Mouse (Mus musculus): ENCODE data around the gene Glis2. TPM values are rescaled to one million over a fixed set of nuclear protein-coding genes. Genes with fewer than 3 reads are reported as not detected.

The Glis2 gene
- polyA plus RNA-seq, 1 experiment from 2014 or later: 17.7 TPM

DNA sequence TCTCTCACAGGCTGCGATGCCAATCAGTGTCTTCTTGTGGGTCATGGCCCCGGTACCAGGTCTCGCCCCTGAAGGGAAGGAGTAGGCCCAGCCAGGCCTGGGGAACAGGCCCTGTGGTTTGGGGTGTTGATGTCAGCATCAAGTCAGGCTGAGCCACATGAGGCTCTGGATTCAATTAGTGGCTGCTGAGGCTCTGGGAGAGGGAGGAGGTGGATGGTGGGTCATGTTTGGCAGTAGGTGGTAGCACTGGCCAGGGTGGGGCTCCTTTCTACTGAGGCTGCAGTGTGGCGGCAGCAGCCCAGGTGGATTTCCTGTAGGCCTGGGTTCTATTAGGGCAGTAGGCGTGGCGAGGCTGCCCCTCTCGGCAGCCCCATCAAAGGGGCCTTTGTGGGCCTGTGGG, 57.1 kb downstream of the Glis2 start:
- no peak overlapping the region for H3K9ac ChIP-seq
- H3K4me2 ChIP-seq: no peak overlapping the region
- no peak for ATAC-seq (replicated peaks; ENCODE audit: insufficient number of reproducible peaks, insufficient read depth, low FRiP score, low read depth)
- H3K4me3 ChIP-seq: no peak overlapping the region
- H3K4me1 ChIP-seq (replicated peaks): peaks cover 89% of the 10 kb centered on the region
- H3K36me3 ChIP-seq: peaks cover 31% of the 10 kb centered on the region
- no peaks in the 10 kb centered on the region for H3K9me3 ChIP-seq (replicated peaks)
- peak overlapping the region; percentile 56 for H3K27ac ChIP-seq
- WGBS: 61% methylated on average over 7 of the region's 7 CpGs
- H3K27me3 ChIP-seq: no peaks in the 10 kb centered on the region

DNA sequence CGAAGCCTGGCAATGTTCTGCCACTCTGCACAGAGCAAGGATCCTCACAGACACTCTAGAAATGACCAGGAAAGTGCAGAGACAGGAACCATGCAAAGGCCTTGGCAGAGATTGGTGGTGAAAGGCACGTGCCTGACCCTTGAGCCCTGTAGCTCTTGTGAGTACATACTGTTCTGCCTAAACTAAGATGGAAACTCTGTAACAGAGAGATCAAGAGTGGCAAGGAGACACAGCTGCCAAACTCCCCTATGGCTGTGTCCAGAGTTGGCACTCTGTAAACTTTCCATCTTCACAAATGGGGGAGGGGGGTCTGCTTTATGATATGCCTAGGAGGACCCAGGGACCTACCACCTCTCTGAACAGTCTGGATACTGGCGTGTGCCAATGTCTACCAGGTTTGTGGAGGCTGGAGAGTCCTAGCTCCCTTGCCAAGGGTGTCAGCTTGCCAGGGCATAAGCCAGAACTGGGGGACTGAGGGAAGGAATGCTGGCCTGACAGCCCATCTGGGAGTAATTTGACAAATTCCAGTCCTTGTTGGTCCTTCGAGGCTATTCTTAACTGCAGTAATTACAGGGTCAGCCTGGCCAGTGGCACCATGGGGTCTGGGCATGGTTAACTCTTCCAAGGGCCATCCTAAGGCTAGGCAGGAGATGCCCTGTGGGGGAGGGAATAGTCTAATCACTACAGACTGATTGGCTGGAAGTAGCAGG, 58.3 kb downstream of the Glis2 start:
- H3K4me1 ChIP-seq (replicated peaks): peaks cover 82% of the 10 kb centered on the region
- H3K4me2 ChIP-seq: no peak overlapping the region
- 53% methylated on average over 4 of the region's 4 CpGs for WGBS
- H3K36me3 ChIP-seq: peaks cover 31% of the 10 kb centered on the region
- no peak overlapping the region for H3K4me3 ChIP-seq
- H3K27me3 ChIP-seq: no peaks in the 10 kb centered on the region
- H3K9me3 ChIP-seq (replicated peaks): no peaks in the 10 kb centered on the region
- ATAC-seq (replicated peaks; ENCODE audit: insufficient number of reproducible peaks, insufficient read depth, low FRiP score, low read depth): no peak
- peak overlapping the region; percentile 56 for H3K27ac ChIP-seq
- H3K9ac ChIP-seq: no peak overlapping the region

DNA sequence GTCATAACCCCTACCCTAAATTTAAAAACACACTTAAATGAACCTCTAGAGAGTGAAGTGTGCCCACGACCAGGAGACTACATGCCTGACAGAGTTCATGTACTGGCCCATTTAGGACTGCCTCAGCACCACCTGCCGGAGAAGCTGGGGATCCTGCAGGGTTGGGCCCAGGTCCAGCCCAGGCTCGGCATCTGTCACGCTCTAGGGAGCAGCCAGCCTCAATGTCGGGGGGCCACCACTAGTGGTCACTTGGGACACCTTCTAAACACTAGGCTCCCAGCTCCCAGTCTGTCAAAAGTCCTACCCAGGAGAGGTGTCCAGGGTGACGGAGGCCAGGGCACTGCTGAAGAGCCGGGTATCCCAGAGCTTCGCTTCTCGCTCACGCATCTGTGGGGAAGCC, 60.2 kb downstream of the Glis2 start:
- whole genome bisulfite sequencing: 68% methylated on average over 10 of the region's 10 CpGs
- Histone ChIP-seq H3K27ac (peak overlapping the region; percentile 79), H3K27me3 (no peaks in the 10 kb centered on the region), H3K4me1 (replicated peaks) (peaks cover 77% of the 10 kb centered on the region), H3K4me3 (no peak overlapping the region), H3K9ac (peak overlapping the region; percentile 34; the same call in 1 of the 2 replicates), H3K9me3 (replicated peaks) (no peaks in the 10 kb centered on the region), H3K36me3 (peaks cover 16% of the 10 kb centered on the region), H3K4me2 (no peak overlapping the region)
- no peak for ATAC-seq (replicated peaks; ENCODE audit: insufficient number of reproducible peaks, insufficient read depth, low FRiP score, low read depth)

DNA sequence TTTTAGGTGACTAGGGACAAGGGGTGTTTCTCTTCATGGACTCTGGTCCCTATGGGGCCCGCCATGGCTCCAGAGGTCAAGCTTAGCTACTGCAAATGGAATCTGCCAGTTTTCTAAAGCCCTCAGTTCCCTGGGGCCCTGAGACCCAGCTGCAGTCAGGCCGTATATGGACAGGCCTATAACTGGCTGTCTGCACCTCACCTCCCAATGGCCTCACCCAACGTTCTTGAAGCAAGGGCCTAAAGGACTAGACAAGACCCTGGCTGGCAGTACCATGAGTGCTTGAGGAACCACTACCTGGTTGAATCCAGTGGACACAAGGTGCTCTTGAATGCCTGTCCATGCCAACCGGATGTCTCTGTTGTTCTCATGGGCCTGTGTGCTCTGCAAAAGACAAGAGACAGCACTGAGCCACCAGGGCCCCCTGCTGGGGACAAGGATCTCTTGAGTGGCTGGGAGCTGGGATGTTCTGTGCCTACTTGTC, 60.8 kb downstream of the Glis2 start:
- Histone ChIP-seq H3K9me3 (replicated peaks) (no peaks in the 10 kb centered on the region), H3K36me3 (peaks cover 10% of the 10 kb centered on the region), H3K4me3 (no peak overlapping the region), H3K27ac (peak overlapping the region; percentile 79), H3K4me1 (replicated peaks) (peaks cover 72% of the 10 kb centered on the region), H3K4me2 (no peak overlapping the region), H3K27me3 (no peaks in the 10 kb centered on the region), H3K9ac (peak overlapping the region; percentile 34)
- peak; percentile 23; the same call in 1 of the 2 replicates for ATAC-seq (replicated peaks; ENCODE audit: insufficient number of reproducible peaks, insufficient read depth, low FRiP score, low read depth)
- WGBS: 37% methylated on average over 4 of the region's 4 CpGs

DNA sequence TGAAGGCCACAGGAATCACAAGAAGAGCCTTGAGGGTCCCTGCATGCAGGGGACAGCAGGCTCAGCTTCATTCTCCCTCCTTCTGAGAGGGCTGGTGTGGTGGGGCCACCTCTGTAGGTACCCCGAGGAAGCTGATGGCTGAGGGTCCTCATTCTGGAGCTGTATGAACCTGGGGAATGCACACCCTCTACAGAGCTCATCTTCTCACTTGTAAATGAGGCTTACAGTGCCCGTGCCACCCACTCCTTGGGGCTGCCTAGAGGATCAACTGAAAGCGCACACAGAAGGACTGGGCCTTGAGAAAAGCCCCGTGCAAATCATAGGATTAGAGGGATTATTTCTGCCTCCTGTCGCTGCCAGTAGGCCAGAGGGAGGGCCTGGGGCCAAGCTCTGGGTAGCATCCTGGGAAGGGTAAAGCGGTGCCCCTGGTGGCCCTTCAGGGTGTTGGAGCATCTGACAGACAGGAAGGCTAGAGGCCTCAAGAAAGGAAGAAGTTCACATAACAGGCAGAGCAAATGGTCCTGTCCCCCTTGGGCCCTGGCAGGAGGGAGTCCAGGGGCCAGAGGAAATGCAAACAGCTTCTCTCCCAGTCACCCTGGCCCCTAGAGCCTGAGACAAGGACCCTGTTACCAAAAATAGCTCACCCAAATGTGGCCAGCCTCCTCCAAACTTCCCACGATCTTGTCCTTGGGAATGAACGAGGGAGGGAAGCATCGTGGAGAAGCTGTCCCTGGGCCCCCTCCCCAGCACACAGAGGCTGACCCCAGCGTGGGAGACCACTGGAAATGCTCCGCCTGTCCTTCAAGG, 61.5 kb downstream of the Glis2 start:
- peak overlapping the region; percentile 79 for H3K27ac ChIP-seq
- 0 out of 2 replicates have a peak, but pooled peaks have one; percentile 2 for ATAC-seq (replicated peaks; ENCODE audit: insufficient number of reproducible peaks, insufficient read depth, low FRiP score, low read depth)
- H3K9ac ChIP-seq: peak overlapping the region; percentile 42
- H3K4me1 ChIP-seq (replicated peaks): peaks cover 70% of the 10 kb centered on the region
- H3K36me3 ChIP-seq: peaks cover 5% of the 10 kb centered on the region; the same call in 1 of the 2 replicates
- peak overlapping the region; percentile 3 for H3K4me2 ChIP-seq
- H3K4me3 ChIP-seq: no peak overlapping the region
- WGBS: 21% methylated on average over 11 of the region's 11 CpGs
- no peaks in the 10 kb centered on the region for H3K9me3 ChIP-seq (replicated peaks)
- H3K27me3 ChIP-seq: no peaks in the 10 kb centered on the region

DNA sequence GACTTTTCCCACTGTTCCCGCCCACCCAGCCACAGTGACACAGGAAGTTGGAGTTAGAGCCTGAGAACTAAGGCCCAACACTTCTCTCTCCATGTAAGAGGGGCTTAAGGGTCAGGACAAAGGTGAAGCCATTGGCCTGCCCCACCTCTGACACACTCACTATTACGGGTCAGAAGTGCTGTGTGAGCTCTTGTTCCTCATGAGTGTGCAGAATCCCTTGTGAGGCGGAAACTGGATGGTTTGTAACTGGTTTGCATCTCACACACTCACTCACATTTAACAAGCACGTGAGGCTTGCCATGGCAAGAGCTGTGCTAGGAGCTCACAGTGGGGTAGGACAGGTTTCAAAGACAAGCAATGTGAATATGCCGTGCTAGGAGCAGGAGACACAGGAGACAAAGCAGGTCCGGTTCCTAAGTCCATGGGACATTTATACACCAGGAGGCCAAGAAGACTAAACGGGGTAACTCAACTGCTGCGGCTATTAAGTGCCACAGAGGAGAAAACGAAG, 62.1 kb downstream of the Glis2 start:
- no peak overlapping the region for H3K4me3 ChIP-seq
- WGBS: 46% methylated on average over 9 of the region's 9 CpGs
- H3K27ac ChIP-seq: peak overlapping the region; percentile 79
- H3K9me3 ChIP-seq (replicated peaks): no peaks in the 10 kb centered on the region
- ATAC-seq (replicated peaks; ENCODE audit: insufficient number of reproducible peaks, insufficient read depth, low FRiP score, low read depth): no peak
- no peaks in the 10 kb centered on the region for H3K27me3 ChIP-seq
- 0 out of 2 replicates have a peak overlapping the region, but pooled peaks have one; percentile 3 for H3K4me2 ChIP-seq
- H3K36me3 ChIP-seq: peaks cover 3% of the 10 kb centered on the region
- H3K4me1 ChIP-seq (replicated peaks): peaks cover 63% of the 10 kb centered on the region
- H3K9ac ChIP-seq: no peak overlapping the region; the same call in 1 of the 2 replicates

DNA sequence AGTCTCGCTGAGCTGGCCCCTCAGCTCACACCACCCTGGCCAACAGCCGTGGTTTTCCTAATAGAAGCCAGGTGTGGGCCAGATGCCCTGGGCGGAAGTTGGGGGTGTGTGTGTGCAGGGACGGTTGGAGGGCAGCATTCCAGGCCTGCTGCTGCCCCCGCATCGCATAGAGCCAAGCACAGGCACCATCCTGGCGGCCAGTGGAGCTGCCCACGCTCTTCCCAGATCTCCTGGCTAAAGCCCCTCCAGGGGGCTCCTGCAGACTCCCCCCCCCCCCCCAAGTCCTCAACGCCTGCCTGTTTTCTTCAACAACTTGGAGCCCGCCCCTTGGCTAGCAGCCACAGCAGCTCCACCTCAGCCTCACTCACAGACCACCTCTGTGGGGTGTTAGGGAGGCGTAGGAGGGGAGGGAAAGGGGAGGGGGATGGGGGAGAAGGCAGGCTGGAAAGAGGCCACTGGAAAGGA, 64.3 kb downstream of the Glis2 start:
- Histone ChIP-seq H3K4me2 (peak overlapping the region; percentile 28; the same call in 1 of the 2 replicates), H3K27me3 (no peaks in the 10 kb centered on the region), H3K9ac (no peak overlapping the region; the same call in 1 of the 2 replicates), H3K27ac (peak overlapping the region; percentile 75), H3K4me1 (replicated peaks) (peaks cover 47% of the 10 kb centered on the region), H3K4me3 (no peak overlapping the region), H3K9me3 (replicated peaks) (no peaks in the 10 kb centered on the region), H3K36me3 (peaks cover 8% of the 10 kb centered on the region)
- WGBS: 20% methylated on average over 11 of the region's 11 CpGs
- peak; percentile 57 for ATAC-seq (replicated peaks; ENCODE audit: insufficient number of reproducible peaks, insufficient read depth, low FRiP score, low read depth)

DNA sequence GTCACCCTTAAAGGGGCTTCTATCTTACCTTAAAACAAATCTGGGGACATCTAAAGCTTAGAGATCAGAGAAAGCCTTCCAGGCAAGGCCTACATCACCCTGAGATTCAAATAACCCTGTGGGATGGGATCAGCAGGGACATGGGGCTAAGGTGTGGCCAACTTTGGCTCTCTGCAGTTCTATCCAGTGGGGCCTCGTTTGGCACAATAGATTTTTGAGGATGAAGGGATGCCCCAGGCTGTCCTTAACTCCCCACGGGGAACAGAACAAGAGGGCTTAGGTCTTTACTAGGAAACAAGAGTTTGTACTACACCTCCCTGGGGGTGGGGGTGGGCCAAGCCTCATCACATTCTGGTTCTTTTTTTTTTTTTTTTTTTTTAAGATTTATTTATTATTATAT, 64.8 kb downstream of the Glis2 start:
- Histone ChIP-seq H3K9ac (no peak overlapping the region; the same call in 1 of the 2 replicates), H3K4me2 (no peak overlapping the region), H3K9me3 (replicated peaks) (no peaks in the 10 kb centered on the region), H3K4me3 (no peak overlapping the region), H3K27ac (peak overlapping the region; percentile 75), H3K27me3 (no peaks in the 10 kb centered on the region), H3K36me3 (peaks cover 9% of the 10 kb centered on the region), H3K4me1 (replicated peaks) (peaks cover 42% of the 10 kb centered on the region)
- no peak for ATAC-seq (replicated peaks; ENCODE audit: insufficient number of reproducible peaks, insufficient read depth, low FRiP score, low read depth)
- 34% methylated on average over 2 of the region's 2 CpGs for WGBS

DNA sequence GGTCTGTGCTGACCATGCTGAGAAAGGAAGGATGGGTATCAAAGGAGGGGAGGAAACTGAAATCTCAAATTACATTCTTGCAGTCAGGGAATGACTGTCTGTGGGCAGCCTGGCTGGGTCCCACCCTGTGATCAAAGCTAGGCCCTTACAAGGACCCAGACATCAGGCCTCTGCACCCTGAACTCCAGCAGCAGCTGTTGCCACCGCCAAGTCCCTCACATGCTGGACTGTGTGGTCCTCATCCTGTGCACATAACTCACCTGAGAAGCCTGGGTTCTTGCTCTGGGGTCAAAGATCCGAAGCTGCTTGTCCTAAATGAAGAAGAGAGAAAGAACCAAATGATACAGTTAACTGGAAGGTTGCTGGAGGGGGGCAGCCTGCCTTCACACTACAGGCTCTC, 67.1 kb downstream of the Glis2 start:
- Histone ChIP-seq H3K36me3 (peaks cover 14% of the 10 kb centered on the region), H3K4me1 (replicated peaks) (peaks cover 19% of the 10 kb centered on the region), H3K9ac (no peak overlapping the region), H3K4me2 (no peak overlapping the region), H3K27me3 (no peaks in the 10 kb centered on the region), H3K27ac (no peak overlapping the region), H3K9me3 (replicated peaks) (no peaks in the 10 kb centered on the region), H3K4me3 (no peak overlapping the region)
- WGBS: 64% methylated on average over 2 of the region's 2 CpGs
- ATAC-seq (replicated peaks; ENCODE audit: insufficient number of reproducible peaks, insufficient read depth, low FRiP score, low read depth): no peak

DNA sequence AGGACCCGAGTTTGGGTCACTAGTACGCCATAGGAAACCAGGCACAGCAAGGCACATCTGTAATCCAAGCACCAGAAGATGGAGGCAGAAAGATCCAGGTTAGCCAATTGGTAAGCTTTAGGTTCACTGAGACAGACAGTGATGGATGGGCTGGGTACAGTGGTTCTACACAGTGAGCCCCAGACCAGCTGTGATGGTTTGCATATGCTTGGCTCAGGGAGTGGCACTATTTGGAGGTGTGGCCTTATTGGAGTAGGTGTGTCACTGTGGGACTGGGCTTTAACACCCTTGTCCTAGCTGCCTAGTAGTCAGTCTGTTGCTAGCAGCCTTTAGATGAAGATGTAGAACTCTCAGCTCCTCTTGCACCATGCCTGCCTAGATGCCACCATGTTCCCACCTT, 69.3 kb downstream of the Glis2 start:
- peaks cover 10% of the 10 kb centered on the region for H3K4me1 ChIP-seq (replicated peaks)
- H3K9me3 ChIP-seq (replicated peaks): no peaks in the 10 kb centered on the region
- WGBS: 82% methylated on average over 2 of the region's 2 CpGs
- H3K4me3 ChIP-seq: no peak overlapping the region
- no peak overlapping the region for H3K4me2 ChIP-seq
- peaks cover 20% of the 10 kb centered on the region for H3K36me3 ChIP-seq
- H3K27ac ChIP-seq: no peak overlapping the region
- H3K27me3 ChIP-seq: no peaks in the 10 kb centered on the region
- no peak for ATAC-seq (replicated peaks; ENCODE audit: insufficient number of reproducible peaks, insufficient read depth, low FRiP score, low read depth)
- no peak overlapping the region for H3K9ac ChIP-seq

DNA sequence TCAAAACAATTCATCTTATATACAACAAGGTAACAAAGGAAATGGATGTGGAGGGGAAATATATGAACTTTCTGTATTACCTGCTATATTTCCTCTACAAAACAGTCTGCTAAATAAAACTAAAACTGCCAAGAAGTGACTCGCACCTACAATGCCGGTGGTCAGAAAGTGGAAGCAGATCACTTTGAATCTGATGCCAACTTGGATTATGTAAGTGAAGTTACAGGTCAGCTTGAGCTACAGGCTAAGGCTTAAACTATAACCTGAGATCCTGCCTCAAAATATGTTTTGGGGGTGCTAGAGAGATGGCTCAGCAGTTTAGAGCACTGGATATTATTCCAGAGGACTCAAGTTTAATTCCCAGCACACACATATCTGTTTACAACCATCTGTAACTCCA, 71.2 kb downstream of the Glis2 start:
- 0 out of 2 replicates have a peak, but pooled peaks cover 3% of the 10 kb centered on the region for H3K4me1 ChIP-seq (replicated peaks)
- no peak for ATAC-seq (replicated peaks; ENCODE audit: insufficient number of reproducible peaks, insufficient read depth, low FRiP score, low read depth)
- H3K9ac ChIP-seq: no peak overlapping the region
- WGBS: 89% methylated on average over 2 of the region's 2 CpGs
- H3K4me3 ChIP-seq: no peak overlapping the region
- H3K27me3 ChIP-seq: no peaks in the 10 kb centered on the region
- H3K9me3 ChIP-seq (replicated peaks): no peaks in the 10 kb centered on the region
- no peak overlapping the region for H3K4me2 ChIP-seq
- H3K27ac ChIP-seq: no peak overlapping the region
- H3K36me3 ChIP-seq: peaks cover 23% of the 10 kb centered on the region
